Mouse (Mus musculus): Measurements from ENCODE around the gene Txnip. TPM values are rescaled to one million over a fixed set of nuclear protein-coding genes. Genes with fewer than 3 reads are reported as not detected.

Gene Txnip
- polyA plus RNA-seq, 1 experiment = 42.6 TPM

DNA sequence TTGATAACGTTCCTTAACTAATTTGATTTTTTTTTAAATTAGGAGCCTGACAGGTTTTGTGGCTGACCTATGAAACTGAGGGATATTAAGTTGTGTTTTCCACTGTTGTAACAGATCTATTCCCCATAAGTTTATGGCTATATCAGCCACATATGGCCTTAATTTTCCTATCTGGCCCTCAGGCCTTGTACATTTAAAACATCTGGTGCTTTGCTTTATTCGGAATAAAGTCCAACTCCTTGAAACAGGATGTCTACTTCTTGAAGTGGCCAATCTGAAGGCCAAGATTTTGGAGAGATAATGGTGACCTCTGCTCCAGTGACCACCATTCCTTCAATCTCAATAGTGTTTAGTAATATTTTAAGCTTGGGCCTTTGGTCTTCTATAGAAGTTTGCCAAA lies 18.4 kb upstream of the Txnip start:
- no peak overlapping the region for H3K4me2 ChIP-seq (ENCODE audit: low read depth)
- H3K36me3 ChIP-seq (ENCODE audit: control insufficient read depth, insufficient read depth) = no peaks in the 10 kb centered on the region
- peaks cover 10% of the 10 kb centered on the region for H3K27me3 ChIP-seq (ENCODE audit: control insufficient read depth, insufficient read depth, insufficient read length)
- no peaks in the 10 kb centered on the region for H3K79me2 ChIP-seq (ENCODE audit: control insufficient read depth, insufficient read depth)
- no peak overlapping the region for H3ac ChIP-seq (ENCODE audit: control insufficient read depth, insufficient read length)
- H3K4me3 ChIP-seq = no peak overlapping the region
- TF ChIP-seq TCF3 (IDR thresholded peaks at IDR 0.05; ENCODE audit: insufficient read length, low read depth) = no peak
- no peak for TF ChIP-seq CEBPB (IDR thresholded peaks at IDR 0.05; ENCODE audit: insufficient read depth, poor library complexity, severe bottlenecking)
- TF ChIP-seq POLR2A (IDR thresholded peaks at IDR 0.05; ENCODE audit: insufficient read length, low read depth) = no peak
- TF ChIP-seq E2F4 (IDR thresholded peaks at IDR 0.05; ENCODE audit: insufficient read depth) = no peak
- TF ChIP-seq USF1 (IDR thresholded peaks at IDR 0.05; ENCODE audit: low read depth) = no peak
- TF ChIP-seq MYOG (IDR thresholded peaks at IDR 0.05; ENCODE audit: control insufficient read depth in 1 of 3, insufficient read depth in 1 of 3, insufficient read length in 2 of 3, low read depth in 2 of 3) = no peak
- no peak for TF ChIP-seq SRF (IDR thresholded peaks at IDR 0.05; ENCODE audit: control insufficient read depth, insufficient read length, low read depth)
- no peak for TF ChIP-seq POLR2AphosphoS2 (IDR thresholded peaks at IDR 0.05; ENCODE audit: insufficient read length, low read depth)
- no peak for TF ChIP-seq TCF12 (IDR thresholded peaks at IDR 0.05; ENCODE audit: insufficient read depth, poor library complexity, severe bottlenecking)
- no peak for TF ChIP-seq MYOD1 (IDR thresholded peaks at IDR 0.05; ENCODE audit: control insufficient read depth in 1 of 3, insufficient read length in 2 of 3, low read depth in 2 of 3)
- no peak for TF ChIP-seq REST (IDR thresholded peaks at IDR 0.05; ENCODE audit: insufficient read depth, insufficient read length)

DNA sequence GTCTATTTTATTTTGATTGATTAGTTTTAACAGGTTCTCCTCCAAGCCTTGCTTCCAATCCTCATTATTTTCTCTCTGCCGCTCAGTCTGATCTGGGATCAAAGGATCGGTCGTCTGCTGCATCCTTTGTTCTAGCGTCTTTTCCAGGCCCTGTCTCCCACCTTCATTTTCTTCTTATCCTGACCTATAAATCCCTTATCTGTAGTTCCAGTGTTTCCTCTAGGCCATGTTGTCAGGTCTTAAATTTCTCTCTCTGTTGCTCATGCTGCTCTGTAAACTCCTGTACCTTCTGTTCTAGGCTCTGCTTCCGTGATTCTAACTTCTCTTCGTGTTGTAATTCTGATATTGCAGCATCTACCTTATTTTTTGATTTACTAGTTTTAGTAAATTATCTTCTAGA lies 17.0 kb upstream of the Txnip start:
- Histone ChIP-seq H3ac (ENCODE audit: control insufficient read depth, insufficient read length) (no peak overlapping the region), H3K36me3 (ENCODE audit: control insufficient read depth, insufficient read depth) (no peaks in the 10 kb centered on the region), H3K4me2 (ENCODE audit: low read depth) (no peak overlapping the region), H3K27me3 (ENCODE audit: control insufficient read depth, insufficient read depth, insufficient read length) (peaks cover 10% of the 10 kb centered on the region), H3K79me2 (ENCODE audit: control insufficient read depth, insufficient read depth) (no peaks in the 10 kb centered on the region), H3K4me3 (no peak overlapping the region)
- TF ChIP-seq TCF12 (IDR thresholded peaks at IDR 0.05; ENCODE audit: insufficient read depth, poor library complexity, severe bottlenecking) (no peak), SRF (IDR thresholded peaks at IDR 0.05; ENCODE audit: control insufficient read depth, insufficient read length, low read depth) (no peak), POLR2A (IDR thresholded peaks at IDR 0.05; ENCODE audit: insufficient read length, low read depth) (no peak), USF1 (IDR thresholded peaks at IDR 0.05; ENCODE audit: low read depth) (no peak), TCF3 (IDR thresholded peaks at IDR 0.05; ENCODE audit: insufficient read length, low read depth) (no peak), REST (IDR thresholded peaks at IDR 0.05; ENCODE audit: insufficient read depth, insufficient read length) (no peak), MAX (IDR thresholded peaks at IDR 0.05; ENCODE audit: low read depth) (no peak), CEBPB (IDR thresholded peaks at IDR 0.05; ENCODE audit: insufficient read depth, poor library complexity, severe bottlenecking) (no peak), E2F4 (IDR thresholded peaks at IDR 0.05; ENCODE audit: insufficient read depth) (no peak), POLR2AphosphoS2 (IDR thresholded peaks at IDR 0.05; ENCODE audit: insufficient read length, low read depth) (no peak), MYOG (IDR thresholded peaks at IDR 0.05; ENCODE audit: control insufficient read depth in 1 of 3, insufficient read depth in 1 of 3, insufficient read length in 2 of 3, low read depth in 2 of 3) (no peak), MYOD1 (IDR thresholded peaks at IDR 0.05; ENCODE audit: control insufficient read depth in 1 of 3, insufficient read length in 2 of 3, low read depth in 2 of 3) (no peak)

GRCm38 (mm10) chr3:96541328-96542078 lies 16.3 kb upstream of the Txnip start:
- TF ChIP-seq SRF (IDR thresholded peaks at IDR 0.05; ENCODE audit: control insufficient read depth, insufficient read length, low read depth) = no peak
- no peak for TF ChIP-seq MAX (IDR thresholded peaks at IDR 0.05; ENCODE audit: low read depth)
- TF ChIP-seq MYOG (IDR thresholded peaks at IDR 0.05; ENCODE audit: control insufficient read depth in 1 of 3, insufficient read depth in 1 of 3, insufficient read length in 2 of 3, low read depth in 2 of 3) = no peak
- TF ChIP-seq POLR2AphosphoS2 (IDR thresholded peaks at IDR 0.05; ENCODE audit: insufficient read length, low read depth) = no peak
- TF ChIP-seq TCF3 (IDR thresholded peaks at IDR 0.05; ENCODE audit: insufficient read length, low read depth) = no peak

DNA sequence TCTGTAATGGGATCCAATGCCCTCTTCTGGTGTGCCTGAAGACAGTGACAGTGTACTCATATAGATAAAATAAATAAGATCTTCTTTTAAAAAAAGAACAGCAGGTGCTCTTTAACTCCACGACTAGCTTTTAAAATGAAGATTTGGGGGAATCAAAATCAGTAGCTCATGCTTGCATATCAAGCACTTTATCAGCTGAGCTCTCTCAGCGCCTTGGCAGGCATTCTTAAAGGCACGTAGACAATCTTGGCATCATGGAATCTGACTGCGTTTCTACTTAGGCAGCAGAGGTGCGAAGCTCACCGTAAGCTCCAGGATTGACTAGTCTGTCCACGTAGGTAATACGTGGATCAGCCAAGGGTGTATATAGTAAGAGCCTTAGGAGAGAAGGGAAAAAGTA lies 15.2 kb upstream of the Txnip start:
- no peak for TF ChIP-seq MYOD1 (IDR thresholded peaks at IDR 0.05; ENCODE audit: control insufficient read depth in 1 of 3, insufficient read length in 2 of 3, low read depth in 2 of 3)
- TF ChIP-seq POLR2A (IDR thresholded peaks at IDR 0.05; ENCODE audit: insufficient read length, low read depth) = no peak
- no peak for TF ChIP-seq USF1 (IDR thresholded peaks at IDR 0.05; ENCODE audit: low read depth)
- Histone ChIP-seq H3K36me3 (ENCODE audit: control insufficient read depth, insufficient read depth) (no peaks in the 10 kb centered on the region), H3K27me3 (ENCODE audit: control insufficient read depth, insufficient read depth, insufficient read length) (peaks cover 10% of the 10 kb centered on the region), H3K4me2 (ENCODE audit: low read depth) (no peak overlapping the region), H3K4me3 (no peak overlapping the region), H3ac (ENCODE audit: control insufficient read depth, insufficient read length) (no peak overlapping the region), H3K79me2 (ENCODE audit: control insufficient read depth, insufficient read depth) (no peaks in the 10 kb centered on the region)

More at GRCm38 (mm10) chr3:96541328-96542078, 16.3 kb upstream of the Txnip start:
- Histone ChIP-seq H3K4me3 (no peak overlapping the region), H3K36me3 (ENCODE audit: control insufficient read depth, insufficient read depth) (no peaks in the 10 kb centered on the region), H3K4me2 (ENCODE audit: low read depth) (no peak overlapping the region), H3K79me2 (ENCODE audit: control insufficient read depth, insufficient read depth) (no peaks in the 10 kb centered on the region), H3ac (ENCODE audit: control insufficient read depth, insufficient read length) (no peak overlapping the region), H3K27me3 (ENCODE audit: control insufficient read depth, insufficient read depth, insufficient read length) (peaks cover 10% of the 10 kb centered on the region)

DNA sequence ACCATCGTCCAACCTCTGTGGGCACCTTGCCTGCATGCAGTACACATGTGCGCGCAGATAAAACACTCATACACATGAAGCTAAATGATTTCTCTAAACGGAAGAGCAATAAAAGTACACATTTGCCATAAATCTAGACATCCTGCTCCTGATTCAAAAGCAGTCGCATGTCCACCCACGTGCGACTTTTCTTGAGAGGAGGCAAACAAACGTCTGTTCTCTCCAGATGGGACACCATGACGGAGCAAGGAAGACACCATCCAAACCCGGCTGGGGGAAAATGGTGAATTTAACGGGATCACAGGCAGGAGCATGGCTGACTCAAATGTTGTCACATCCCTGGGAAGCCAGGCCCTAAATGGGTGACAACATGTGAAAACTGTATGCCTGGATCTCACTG lies 14.4 kb upstream of the Txnip start:
- Histone ChIP-seq H3K27me3 (ENCODE audit: control insufficient read depth, insufficient read depth, insufficient read length) (peaks cover 10% of the 10 kb centered on the region), H3K36me3 (ENCODE audit: control insufficient read depth, insufficient read depth) (no peaks in the 10 kb centered on the region), H3K79me2 (ENCODE audit: control insufficient read depth, insufficient read depth) (no peaks in the 10 kb centered on the region), H3K4me3 (no peak overlapping the region), H3K4me2 (ENCODE audit: low read depth) (no peak overlapping the region), H3ac (ENCODE audit: control insufficient read depth, insufficient read length) (no peak overlapping the region)
- TF ChIP-seq MYOG (IDR thresholded peaks at IDR 0.05; ENCODE audit: control insufficient read depth in 1 of 3, insufficient read depth in 1 of 3, insufficient read length in 2 of 3, low read depth in 2 of 3) (no peak), TCF3 (IDR thresholded peaks at IDR 0.05; ENCODE audit: insufficient read length, low read depth) (no peak), MAX (IDR thresholded peaks at IDR 0.05; ENCODE audit: low read depth) (no peak), MYOD1 (IDR thresholded peaks at IDR 0.05; ENCODE audit: control insufficient read depth in 1 of 3, insufficient read length in 2 of 3, low read depth in 2 of 3) (no peak), CEBPB (IDR thresholded peaks at IDR 0.05; ENCODE audit: insufficient read depth, poor library complexity, severe bottlenecking) (no peak), POLR2AphosphoS2 (IDR thresholded peaks at IDR 0.05; ENCODE audit: insufficient read length, low read depth) (no peak), REST (IDR thresholded peaks at IDR 0.05; ENCODE audit: insufficient read depth, insufficient read length) (no peak), E2F4 (IDR thresholded peaks at IDR 0.05; ENCODE audit: insufficient read depth) (no peak), USF1 (IDR thresholded peaks at IDR 0.05; ENCODE audit: low read depth) (no peak), POLR2A (IDR thresholded peaks at IDR 0.05; ENCODE audit: insufficient read length, low read depth) (no peak), SRF (IDR thresholded peaks at IDR 0.05; ENCODE audit: control insufficient read depth, insufficient read length, low read depth) (no peak), TCF12 (IDR thresholded peaks at IDR 0.05; ENCODE audit: insufficient read depth, poor library complexity, severe bottlenecking) (no peak)

Data from myocyte (in vitro differentiated cells).